Mouse (Mus musculus) cerebellum, postnatal 25 days (tissue): Measurements from ENCODE around the gene Bst1.

Experiments
- DNase-seq, 2 experiments: peaks; one replicate each; pipeline ENCODE4 v3.0.0; 2021; ENCODE audit warnings: mixed read lengths in 2 of 2

The Bst1 gene

DNA sequence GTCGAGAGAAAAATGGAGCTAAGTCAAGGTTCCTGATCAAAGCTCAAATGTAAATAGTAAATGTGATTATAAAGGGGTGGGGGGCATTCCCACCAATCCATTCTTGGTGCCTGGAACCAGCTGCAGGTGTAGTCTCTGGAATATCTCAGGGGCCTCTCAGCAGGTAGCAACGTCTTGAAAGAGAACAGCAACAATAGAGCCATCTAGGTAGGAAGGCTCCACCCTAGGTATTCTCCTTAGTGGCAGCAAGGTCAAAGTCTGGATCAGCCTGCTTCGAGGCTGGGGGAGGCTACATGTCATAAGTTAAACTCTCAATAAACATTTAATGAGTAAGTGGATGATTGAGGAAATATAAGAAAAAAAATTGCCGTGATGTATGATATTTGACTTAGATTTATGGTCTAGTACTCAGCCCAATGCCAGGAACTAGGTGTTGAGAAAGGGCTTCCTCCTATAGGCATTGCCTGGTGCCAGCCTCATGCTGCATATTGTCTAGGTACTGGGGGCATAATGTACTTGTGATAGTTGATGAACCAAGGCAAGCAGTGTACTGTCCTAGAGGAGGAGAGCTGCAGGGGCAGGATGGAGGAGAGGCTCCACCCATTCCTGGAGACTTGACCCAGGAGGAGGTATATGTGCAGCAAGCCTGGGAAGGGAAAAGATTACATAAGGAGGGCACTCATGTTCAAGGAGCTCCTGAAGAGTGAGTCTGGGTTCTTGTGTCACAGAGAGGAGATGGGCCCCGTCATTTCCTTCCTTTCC is 42.2 kb downstream of the Bst1 start:
- DNase-seq = no peak

- no peak for DNase-seq
Observed at GRCm38 (mm10) chr5:43863642-43864041, 45.0 kb downstream of the Bst1 start.

DNA sequence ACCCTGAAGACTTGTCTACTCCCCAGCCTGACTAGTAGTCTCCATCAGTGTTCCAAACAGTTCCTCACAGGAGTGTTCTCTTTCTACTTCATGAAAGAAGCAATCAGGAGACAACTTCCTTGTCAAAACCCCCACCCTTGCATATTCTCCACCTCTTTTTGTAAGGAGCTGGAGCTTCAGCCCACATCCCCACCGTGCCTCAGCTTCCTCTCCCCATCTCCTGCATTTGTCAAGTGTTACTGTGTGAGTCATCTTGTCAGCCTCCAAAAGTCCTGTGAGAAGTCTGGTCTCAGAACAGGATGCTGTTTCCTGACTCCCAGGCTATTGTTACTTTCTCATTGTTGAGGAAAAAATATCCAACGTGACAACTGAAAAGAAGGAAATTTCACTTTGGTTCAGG is 46.6 kb downstream of the Bst1 start:
- no peak for DNase-seq

DNA sequence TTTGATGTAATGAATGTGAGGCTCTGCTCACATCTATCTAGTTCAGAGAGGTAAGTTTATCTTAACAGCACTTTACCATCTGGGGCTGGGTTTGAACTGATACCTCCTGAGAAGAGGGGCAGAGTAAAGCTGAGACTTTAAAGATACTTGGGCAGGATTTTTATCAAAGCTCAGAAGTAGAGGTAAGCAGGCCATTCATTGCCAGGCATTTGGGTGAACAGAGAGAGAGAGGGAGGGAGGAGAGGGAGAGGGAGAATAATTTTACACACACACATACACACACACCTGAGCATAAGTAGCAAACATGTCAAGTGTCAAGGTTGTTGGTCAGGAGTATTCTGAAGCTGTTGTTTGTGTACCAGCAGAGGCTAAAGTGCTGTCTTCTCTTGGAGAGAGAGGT is 49.6 kb downstream of the Bst1 start, which contains the start of gene Cd38:
Cd38 (plus strand) TSS at position 301 of the 400 bp plus-strand sequence.
- no peak for DNase-seq

DNA sequence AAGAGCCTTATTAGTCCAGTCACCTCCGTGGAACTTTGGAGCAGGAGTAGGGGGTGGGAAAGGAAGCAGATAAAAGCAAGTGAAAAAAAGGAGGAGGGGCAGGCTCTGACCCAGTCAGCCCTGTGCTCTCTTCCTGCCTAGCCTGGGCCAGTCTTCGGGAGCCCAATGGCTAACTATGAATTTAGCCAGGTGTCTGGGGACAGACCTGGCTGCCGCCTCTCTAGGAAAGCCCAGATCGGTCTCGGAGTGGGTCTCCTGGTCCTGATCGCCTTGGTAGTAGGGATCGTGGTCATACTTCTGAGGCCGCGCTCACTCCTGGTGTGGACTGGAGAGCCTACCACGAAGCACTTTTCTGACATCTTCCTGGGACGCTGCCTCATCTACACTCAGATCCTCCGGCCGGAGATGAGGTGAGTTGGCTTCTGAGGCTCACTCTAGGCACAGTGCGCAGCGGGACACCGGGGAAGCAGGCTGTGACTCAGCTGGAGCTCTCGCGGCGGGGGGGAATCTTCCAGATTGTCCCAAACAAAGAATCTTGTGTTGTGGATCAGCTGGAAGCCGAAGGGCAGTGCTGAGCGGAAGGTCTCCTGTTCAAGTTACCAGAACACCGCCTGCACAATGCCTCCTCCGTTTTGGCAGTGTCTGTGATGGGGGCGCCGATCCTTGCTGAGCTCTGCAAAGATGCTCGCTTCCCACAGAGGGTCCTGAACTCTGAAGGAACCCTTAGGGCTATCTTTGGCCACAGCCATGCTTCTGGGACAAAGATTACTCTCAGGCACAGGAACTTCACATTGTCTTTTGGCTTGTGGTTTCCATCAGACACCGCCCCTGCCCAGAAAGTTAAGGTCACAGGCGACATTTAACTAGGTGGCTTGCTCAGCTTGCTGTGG is 50.3 kb downstream of the Bst1 start:
- DNase-seq = peak; percentile 59 to 65

GRCm38 (mm10) chr5:43871845-43872244 is 53.2 kb downstream of the Bst1 start:
- no peak for DNase-seq

- no peak for DNase-seq
Observed at GRCm38 (mm10) chr5:43872652-43873051, 54.0 kb downstream of the Bst1 start.

GRCm38 (mm10) chr5:43882034-43882433 is 63.3 kb downstream of the Bst1 start:
- no peak for DNase-seq

GRCm38 (mm10) chr5:43885060-43885820 is 66.6 kb downstream of the Bst1 start:
- DNase-seq = no peak

GRCm38 (mm10) chr5:43892386-43892785 is 73.7 kb downstream of the Bst1 start:
- DNase-seq = peak in 1 of 2 experiments; percentile 19
